Mouse (Mus musculus) C2C12 (cell line): Measurements from ENCODE around the gene Kdm6a.

Experiments used
- CTCF ChIP-seq: IDR thresholded peaks from one replicate; pipeline ENCODE4 v1.5.1; 2011; ENCODE audit not compliant: control insufficient read depth, insufficient read depth, insufficient read length
- MAX ChIP-seq: IDR thresholded peaks from one replicate; pipeline ENCODE4 v1.6.1; 2011; ENCODE audit warnings: mild to moderate bottlenecking, control low read depth

DNA sequence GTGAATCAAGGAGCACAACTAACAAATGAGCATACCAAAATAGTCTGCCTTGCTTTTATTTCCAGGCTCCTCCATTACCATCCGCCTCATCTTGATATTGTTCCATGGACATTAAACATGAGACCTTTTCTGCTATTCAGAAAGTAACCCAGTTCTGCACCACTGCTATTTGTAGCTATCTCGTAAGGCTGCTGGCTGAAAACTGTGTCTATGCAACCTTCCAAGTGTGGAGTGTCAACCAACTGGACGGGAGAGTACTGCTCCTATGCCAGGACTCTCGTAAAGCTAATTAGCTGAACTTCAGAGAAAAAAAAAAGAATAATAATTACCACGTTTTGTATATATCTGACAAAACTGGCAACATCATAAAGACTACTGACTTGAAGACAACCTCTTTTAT is 116.2 kb downstream of the Kdm6a start:
- TF ChIP-seq CTCF (no peak), MAX (no peak)
